Mouse (Mus musculus) MEL (cell line): ENCODE data around the gene Trpc4.

Experiments
- CHD1 ChIP-seq: IDR thresholded peaks from 2 replicates; pipeline ENCODE4 v1.6.1; 2012; ENCODE audit warnings: low read depth, mild to moderate bottlenecking, inconsistent platforms, low read length, improper control_type of control experiment
- CTCF ChIP-seq, 3 experiments: IDR thresholded peaks in 2 of 3; conservative IDR thresholded peaks in 1 of 3; 2 replicates each; pipeline ENCODE4 v1.5.1; 2011 to 2012; ENCODE audit warnings: low read length in 3 of 3, low read depth in 2 of 3, mild to moderate bottlenecking in 2 of 3, improper control_type of control experiment in 1 of 3, inconsistent platforms in 1 of 3, mixed read lengths in 1 of 3, moderate library complexity in 1 of 3; ENCODE audit not compliant: control insufficient read depth in 1 of 3, insufficient read depth in 1 of 3, poor library complexity in 1 of 3, severe bottlenecking in 1 of 3
- ETS1 ChIP-seq: IDR thresholded peaks from 2 replicates; pipeline ENCODE4 v1.6.1; 2012; ENCODE audit warnings: low read depth, mild to moderate bottlenecking, inconsistent platforms, low read length, improper control_type of control experiment, moderate library complexity
- RCOR1 ChIP-seq: IDR thresholded peaks from 2 replicates; pipeline ENCODE4 v1.6.1; 2012; ENCODE audit warnings: low read depth, mild to moderate bottlenecking, inconsistent platforms, low read length, improper control_type of control experiment
- TCF12 ChIP-seq: IDR thresholded peaks from 2 replicates; pipeline ENCODE4 v1.6.1; 2014; ENCODE audit warnings: low read depth, mild to moderate bottlenecking, inconsistent platforms, low read length, improper control_type of control experiment, moderate library complexity
- USF2 ChIP-seq, 2 experiments: IDR thresholded peaks; 2 replicates each; pipeline ENCODE4 v1.6.1; 2011 to 2012; ENCODE audit warnings: improper control_type of control experiment in 2 of 2, low read length in 2 of 2, borderline replicate concordance in 1 of 2, inconsistent platforms in 1 of 2, low read depth in 1 of 2, mild to moderate bottlenecking in 1 of 2; ENCODE audit not compliant: insufficient read depth in 1 of 2

DNA sequence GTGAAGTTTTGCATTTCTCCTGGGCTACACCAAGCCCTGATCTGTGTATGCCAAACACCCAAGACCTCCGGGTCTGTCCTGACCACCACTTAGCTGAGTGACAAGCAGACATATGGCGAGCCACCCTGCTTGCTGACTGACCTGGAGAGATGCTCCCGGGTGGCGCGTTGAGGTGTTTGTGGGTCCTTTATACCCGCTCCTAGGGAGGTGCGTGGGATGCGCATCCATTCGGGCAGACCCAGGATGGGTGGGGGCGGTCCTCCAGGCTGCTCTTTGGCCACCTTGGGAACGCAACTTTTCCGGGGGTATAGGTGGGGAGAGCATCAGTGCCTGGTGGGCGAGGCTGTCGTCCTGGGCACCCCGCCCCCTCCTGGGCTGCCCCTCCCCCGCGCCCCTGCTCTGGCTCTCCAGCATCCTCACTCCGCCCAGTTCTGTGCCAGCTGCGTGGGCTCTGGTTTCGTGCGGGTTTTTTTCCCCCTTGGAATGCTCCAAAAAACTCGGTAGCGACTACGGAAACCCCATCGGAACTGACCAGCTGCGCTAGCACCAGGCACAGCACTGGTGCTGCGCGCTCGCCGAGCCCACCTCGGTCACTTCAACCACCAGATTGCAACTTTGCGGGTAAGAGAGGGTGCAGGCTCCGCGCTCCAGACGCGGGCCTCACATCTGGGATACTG lies at the start of gene Trpc4:
- no peak for TF ChIP-seq RCOR1
- no peak for TF ChIP-seq CHD1
- TF ChIP-seq CTCF (IDR thresholded peaks at IDR 0.05 in 2 of 3, conservative IDR thresholded peaks at IDR 0.05 in 1 of 3; ENCODE audit: control insufficient read depth in 1 of 3, insufficient read depth in 1 of 3, low read depth in 2 of 3, low read length in 3 of 3, poor library complexity in 1 of 3, severe bottlenecking in 1 of 3): no peak
- no peak for TF ChIP-seq USF2 (IDR thresholded peaks at IDR 0.05; ENCODE audit: borderline replicate concordance in 1 of 2, insufficient read depth in 1 of 2, low read depth in 1 of 2, low read length in 2 of 2)
- TF ChIP-seq ETS1: no peak
- TF ChIP-seq TCF12: no peak
